Comparison of ENCODE assay signal across 8 mouse cellular contexts in genomic region chr9:110244889-110245589, GRCm38 (mm10). TPM values are rescaled to one million over a fixed set of nuclear protein-coding genes. Genes with fewer than 3 reads are reported as not detected.
DNase-seq lines count a peak whose midpoint lies in the region; ATAC-seq and TF ChIP-seq lines count a peak whose summit lies in the region.

No protein-coding gene starts in this region.

- peak overlapping the region; percentile 100 for H3K4me2 ChIP-seq in hindbrain, embryonic 11.5 days (replicated peaks; ENCODE audit: low read depth, low read length)
- peak overlapping the region; percentile 99 for H3K4me2 ChIP-seq in midbrain, embryonic 13.5 days (replicated peaks)
- H3K4me2 ChIP-seq in stomach, embryonic 14.5 days (replicated peaks; ENCODE audit: low read depth, low read length): peak overlapping the region; percentile 95

- no peaks in the 10 kb centered on the region for H3K9me3 ChIP-seq in erythroblast, embryonic 14.5 days (ENCODE audit: control insufficient read depth, low read length)
- H3K9me3 ChIP-seq in hindbrain, embryonic 11.5 days (ENCODE audit: control insufficient read depth, low read length): no peaks in the 10 kb centered on the region
- no peaks in the 10 kb centered on the region for H3K9me3 ChIP-seq in midbrain, embryonic 13.5 days
- H3K9me3 ChIP-seq in stomach, embryonic 14.5 days (ENCODE audit: control insufficient read depth, low read depth, low read length): no peaks in the 10 kb centered on the region

- DNase-seq in adrenal gland, postnatal 36 days: peak; percentile 77 to 78
- peak; percentile 72 for DNase-seq in hindbrain, embryonic 11.5 days (ENCODE audit: low spot score)
- DNase-seq in left cerebral cortex, adult 18-20 months (ENCODE audit: low spot score in 2 of 2): peak; percentile 77 to 85

- no peak for ATAC-seq in erythroblast, adult 5-6 weeks (replicated peaks; ENCODE audit: low FRiP score, poor library complexity, severe bottlenecking)
- peak; percentile 30 for ATAC-seq in hindbrain, embryonic 11.5 days (ENCODE audit: low FRiP score)
- ATAC-seq in midbrain, embryonic 13.5 days: peak; percentile 59
- peak; percentile 29 for ATAC-seq in stomach, embryonic 14.5 days (ENCODE audit: insufficient number of reproducible peaks, insufficient read depth, low FRiP score, low read depth)

- H3K4me3 ChIP-seq in erythroblast, embryonic 14.5 days (replicated peaks): peak overlapping the region; percentile 54
- H3K4me3 ChIP-seq in embryonic fibroblast, embryonic 13.5 days (ENCODE audit: insufficient read depth, low read length): peak overlapping the region; percentile 43
- H3K4me3 ChIP-seq in hindbrain, embryonic 11.5 days (ENCODE audit: low read depth, low read length): peak overlapping the region; percentile 63
- H3K4me3 ChIP-seq in midbrain, embryonic 13.5 days (replicated peaks): peak overlapping the region; percentile 79
- peak overlapping the region; percentile 51 for H3K4me3 ChIP-seq in stomach, embryonic 14.5 days (ENCODE audit: low read depth, low read length)

- TF ChIP-seq CTCF in embryonic fibroblast, embryonic 13.5 days (IDR thresholded peaks at IDR 0.05; ENCODE audit: borderline replicate concordance, insufficient read depth, low read length): no peak

- peaks cover 46% of the 10 kb centered on the region for H3K27me3 ChIP-seq in erythroblast, embryonic 14.5 days (ENCODE audit: control insufficient read depth)
- no peaks in the 10 kb centered on the region; the same call in 1 of the 2 replicates for H3K27me3 ChIP-seq in hindbrain, embryonic 11.5 days (ENCODE audit: control insufficient read depth, insufficient read depth, low read length)
- 0 out of 2 replicates have a peak, but pooled peaks cover 4% of the 10 kb centered on the region for H3K27me3 ChIP-seq in midbrain, embryonic 13.5 days
- 0 out of 2 replicates have a peak, but pooled peaks cover 3% of the 10 kb centered on the region for H3K27me3 ChIP-seq in stomach, embryonic 14.5 days (ENCODE audit: control insufficient read depth, insufficient read depth, low read length)

- 2% methylated on average over 55 of the region's 93 CpGs for WGBS in hindbrain, embryonic 11.5 days
- 1% methylated on average over 74 of the region's 93 CpGs for WGBS in midbrain, embryonic 13.5 days
- 2% methylated on average over 79 of the region's 93 CpGs for WGBS in stomach, embryonic 14.5 days

- H3K27ac ChIP-seq in embryonic fibroblast, embryonic 13.5 days (ENCODE audit: insufficient read depth, low read length): no peak overlapping the region
- H3K27ac ChIP-seq in hindbrain, embryonic 11.5 days (ENCODE audit: low read depth, low read length): peak overlapping the region; percentile 78
- H3K27ac ChIP-seq in midbrain, embryonic 13.5 days: peak overlapping the region; percentile 92
- no peak overlapping the region for H3K27ac ChIP-seq in stomach, embryonic 14.5 days (ENCODE audit: low read length)

- H3K4me1 ChIP-seq in erythroblast, embryonic 14.5 days (ENCODE audit: control insufficient read depth): peaks cover 18% of the 10 kb centered on the region
- H3K4me1 ChIP-seq in embryonic fibroblast, embryonic 13.5 days (ENCODE audit: control insufficient read depth, insufficient read depth, low read length): no peaks in the 10 kb centered on the region
- H3K4me1 ChIP-seq in hindbrain, embryonic 11.5 days (replicated peaks; ENCODE audit: control insufficient read depth, insufficient read depth, low read length): peaks cover 12% of the 10 kb centered on the region
- peaks cover 53% of the 10 kb centered on the region for H3K4me1 ChIP-seq in midbrain, embryonic 13.5 days (replicated peaks)
- peaks cover 14% of the 10 kb centered on the region; the same call in 1 of the 2 replicates for H3K4me1 ChIP-seq in stomach, embryonic 14.5 days (ENCODE audit: control insufficient read depth, insufficient read depth, low read length)

- peaks cover 11% of the 10 kb centered on the region for H3K36me3 ChIP-seq in erythroblast, embryonic 14.5 days (ENCODE audit: control insufficient read depth)
- H3K36me3 ChIP-seq in hindbrain, embryonic 11.5 days (ENCODE audit: control insufficient read depth, insufficient read depth, low read length): no peaks in the 10 kb centered on the region
- peaks cover 20% of the 10 kb centered on the region for H3K36me3 ChIP-seq in midbrain, embryonic 13.5 days
- peaks cover 6% of the 10 kb centered on the region; the same call in 1 of the 2 replicates for H3K36me3 ChIP-seq in stomach, embryonic 14.5 days (ENCODE audit: control insufficient read depth, insufficient read depth, low read length)

- peak overlapping the region; percentile 77 for H3K9ac ChIP-seq in hindbrain, embryonic 11.5 days (ENCODE audit: low read depth, low read length)
- peak overlapping the region; percentile 93 for H3K9ac ChIP-seq in midbrain, embryonic 13.5 days (replicated peaks)
- H3K9ac ChIP-seq in stomach, embryonic 14.5 days (replicated peaks; ENCODE audit: low read depth, low read length): peak overlapping the region; percentile 33; the same call in 1 of the 2 replicates

- TF ChIP-seq POLR2A in embryonic fibroblast, embryonic 13.5 days (IDR thresholded peaks at IDR 0.05; ENCODE audit: low read depth, low read length): no peak

RNA-seq across cellular contexts. Expression of gene Cspg5, which starts 1.5 kb away (rescaled TPM):
- 0.01 and 0.05 TPM in 2 replicates for polyA plus RNA-seq in erythroblast, embryonic 14.5 days (2012)
- not detected in 2 replicates for total RNA-seq in erythroblast, adult 5-6 weeks (2015; ENCODE audit: low replicate concordance)
- 0.17 and 0.70 TPM in 2 replicates for total RNA-seq in erythroblast, adult 5-6 weeks (2017; ENCODE audit: low replicate concordance)
- 10 to 100 TPM; 22.6 to 22.8 TPM for total RNA-seq in adrenal gland, postnatal 36 days (2021)
- polyA plus RNA-seq in embryonic fibroblast, embryonic 13.5 days (2011; ENCODE audit: insufficient read length, low read depth, missing spikeins): 0.18 and 1.3 TPM in 2 replicates
- 12.6 and 15.0 TPM in 2 replicates for polyA plus RNA-seq in hindbrain, embryonic 11.5 days (2014; fragmentation: Nextera tagmentation; extraction: Ambion mirVana)
- total RNA-seq in left cerebral cortex, adult 18-20 months (2021): 100 to 1,000 TPM; 365 to 384 TPM
- 58.9 and 70.2 TPM in 2 replicates for polyA plus RNA-seq in midbrain, embryonic 13.5 days (2015; fragmentation: Nextera tagmentation; extraction: Ambion mirVana)
- 3.2 and 3.5 TPM in 2 replicates for polyA plus RNA-seq in stomach, embryonic 14.5 days (2014; fragmentation: Nextera tagmentation; extraction: Ambion mirVana)

RNA-seq across cellular contexts. Expression of gene Elp6, which starts 59.9 kb away (rescaled TPM):
- 0.34 and 0.40 TPM in 2 replicates for polyA plus RNA-seq in erythroblast, embryonic 14.5 days (2012)
- 0.19 and 1.5 TPM in 2 replicates for total RNA-seq in erythroblast, adult 5-6 weeks (2015; ENCODE audit: low replicate concordance)
- total RNA-seq in erythroblast, adult 5-6 weeks (2017; ENCODE audit: low replicate concordance): 0.56 and 1.8 TPM in 2 replicates
- total RNA-seq in adrenal gland, postnatal 36 days (2021): 1 to 10 TPM; 8.0 to 9.8 TPM
- 9.2 and 9.7 TPM in 2 replicates for polyA plus RNA-seq in embryonic fibroblast, embryonic 13.5 days (2011; ENCODE audit: insufficient read length, low read depth, missing spikeins)
- 35.1 and 41.9 TPM in 2 replicates for polyA plus RNA-seq in hindbrain, embryonic 11.5 days (2014; fragmentation: Nextera tagmentation; extraction: Ambion mirVana)
- 10 to 100 TPM in 1 of 2 experiments, 1 to 10 TPM in 1; 10.0 to 13.6 TPM for total RNA-seq in left cerebral cortex, adult 18-20 months (2021)
- 46.1 and 46.2 TPM in 2 replicates for polyA plus RNA-seq in midbrain, embryonic 13.5 days (2015; fragmentation: Nextera tagmentation; extraction: Ambion mirVana)
- polyA plus RNA-seq in stomach, embryonic 14.5 days (2014; fragmentation: Nextera tagmentation; extraction: Ambion mirVana): 23.6 and 25.5 TPM in 2 replicates

Comparison
In these comparisons a context has a peak if more than half of its experiments do, and no peak if none do; other contexts are left out.
1. H3K27ac ChIP-seq: peak in hindbrain, embryonic 11.5 days (single experiment) and midbrain, embryonic 13.5 days (single experiment); none in embryonic fibroblast, embryonic 13.5 days (single experiment) and stomach, embryonic 14.5 days (single experiment).
2. H3K9ac ChIP-seq: peak in every context shown above with its lines; median percentile 93 in midbrain, embryonic 13.5 days; 77 in hindbrain, embryonic 11.5 days; 33 in stomach, embryonic 14.5 days.
3. Peak in every context shown above with its lines, with median percentiles within 50 percentile points of each other: H3K4me3 ChIP-seq, DNase-seq and H3K4me2 ChIP-seq.